Mouse (Mus musculus) C2C12 (cell line): ENCODE measurements around the gene Raet1e.
A peak's percentile ranks its signal among the peaks of the same experiment; 100 is the strongest.
"Not testable (repeated sequence)": the region's sequence is repeated elsewhere in the genome, so short reads cannot be mapped to it uniquely, and the experiment has no call there.

Experiments
- CTCF ChIP-seq: IDR thresholded peaks from one replicate; pipeline ENCODE4 v1.5.1; 2011; ENCODE audit not compliant: control insufficient read depth, insufficient read depth, insufficient read length
- FOSL1 ChIP-seq: IDR thresholded peaks from one replicate; pipeline ENCODE4 v1.8.0; 2011; ENCODE audit warnings: mild to moderate bottlenecking, low read length; ENCODE audit not compliant: poor library complexity, insufficient read depth, severe bottlenecking
- MAX ChIP-seq: IDR thresholded peaks from one replicate; pipeline ENCODE4 v1.6.1; 2011; ENCODE audit warnings: mild to moderate bottlenecking, control low read depth
- MYOD1 ChIP-seq: IDR thresholded peaks from one replicate; pipeline ENCODE4 v1.6.1; 2011; ENCODE audit warnings: low read depth; ENCODE audit not compliant: control insufficient read depth, insufficient read length
- USF1 ChIP-seq: IDR thresholded peaks from one replicate; pipeline ENCODE4 v1.6.1; 2011; ENCODE audit warnings: low read depth, mild to moderate bottlenecking, control low read depth, moderate library complexity

- peak; percentile 56 for TF ChIP-seq CTCF
- TF ChIP-seq FOSL1, MAX, USF1, MYOD1: not testable (repeated sequence)
These were observed 244.0 kb downstream of the Raet1e start for GRCm38 (mm10) chr10:22402225-22402917.
